ENCODE assay signal across 12 mouse cellular contexts in genomic region chr11:3486349-3486748, GRCm38 (mm10).
"Had no signal": no experiment of that assay in that cellular context is flagged by ENCODE, and none has a peak within 500 bp of the region (broad histone marks: within the 10 kb centered on the region; RNA-seq: fewer than 3 reads in every experiment).

No protein-coding gene starts in this region.

- H3K27me3 ChIP-seq: intestine, embryonic 15.5 days; lung, embryonic 15.5 days; neural tube, embryonic 15.5 days had no signal

- H3K4me3 ChIP-seq: intestine, embryonic 15.5 days; limb, embryonic 10.5 days; lung, embryonic 15.5 days; neural tube, embryonic 15.5 days had no signal

- H3K27ac ChIP-seq: intestine, embryonic 15.5 days; limb, embryonic 10.5 days; liver, embryonic 14.5 days; lung, embryonic 15.5 days; neural tube, embryonic 15.5 days had no signal

- H3K9ac ChIP-seq: intestine, embryonic 15.5 days; liver, embryonic 14.5 days; lung, embryonic 15.5 days; neural tube, embryonic 15.5 days had no signal

- H3K4me2 ChIP-seq: intestine, embryonic 15.5 days; lung, embryonic 15.5 days; midbrain, embryonic 11.5 days; neural tube, embryonic 15.5 days had no signal

- H3K9me3 ChIP-seq: intestine, embryonic 15.5 days; limb, embryonic 10.5 days; lung, embryonic 15.5 days; megakaryocyte, embryonic 14.5 days; neural tube, embryonic 15.5 days had no signal

- H3K36me3 ChIP-seq: intestine, embryonic 15.5 days; limb, embryonic 10.5 days; lung, embryonic 15.5 days; neural tube, embryonic 15.5 days had no signal

- ATAC-seq: intestine, embryonic 15.5 days; midbrain, embryonic 16.5 days had no signal

- DNase-seq: kidney, adult 18-20 months; kidney, postnatal 10 days; lung, postnatal 36 days; thymus, postnatal 36 days had no signal
